Mouse (Mus musculus): ENCODE data around the gene Olfr356. TPM values are rescaled to one million over a fixed set of nuclear protein-coding genes. Genes with fewer than 3 reads are reported as not detected.

The Olfr356 gene
- total RNA-seq (2021), result not detected

DNA sequence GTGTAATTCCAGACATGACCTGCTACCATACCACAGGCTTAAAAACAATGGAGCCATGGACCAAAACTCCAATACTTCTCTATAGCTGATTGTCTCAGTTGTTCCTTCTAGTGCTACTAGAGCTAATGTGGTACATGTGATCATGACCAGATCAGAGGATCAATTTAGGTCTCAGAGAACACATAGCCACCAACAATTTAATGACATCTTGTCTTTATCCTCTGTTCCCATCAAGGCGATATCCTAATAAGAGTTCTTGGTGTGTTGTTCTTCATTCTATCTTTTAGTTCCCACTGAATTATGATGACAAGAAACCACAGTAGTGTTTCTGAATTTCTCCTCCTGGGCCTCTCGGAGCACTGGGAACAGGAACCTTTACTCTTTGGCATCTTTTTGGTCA is at the start of gene Olfr356:
Olfr356 (plus strand) TSS at position 301 of the 400 bp plus-strand sequence.
- intact Hi-C loops (cut with DNase I), result no loop called here
- no peak for DNase-seq (ENCODE audit: low spot score in 2 of 2)

DNA sequence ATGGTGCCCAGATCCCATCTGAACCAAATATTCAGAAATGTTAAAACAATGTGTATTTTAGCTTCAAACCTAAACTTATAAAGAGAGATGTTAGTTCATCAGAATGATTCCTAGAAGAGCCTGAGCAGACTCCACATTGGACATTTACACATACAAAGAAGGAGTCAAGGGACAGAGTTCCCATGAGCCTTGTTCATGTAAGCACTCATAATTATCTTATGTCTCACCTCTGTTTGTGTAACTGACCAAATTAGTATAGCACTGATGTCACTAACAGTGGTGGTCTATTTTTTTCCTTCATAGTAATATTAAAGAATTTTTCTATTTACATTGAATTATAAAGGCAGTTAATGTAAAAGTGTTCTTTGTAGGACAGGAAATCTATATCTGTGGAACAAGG is 44.1 kb upstream of the Olfr356 start, which contains the start of gene Olfr353:
Olfr353 (minus strand) TSS at position 101 of the 400 bp plus-strand sequence.
- intact Hi-C loops (cut with DNase I), result no loop called here
- no peak for DNase-seq (ENCODE audit: low spot score in 2 of 2)

DNA sequence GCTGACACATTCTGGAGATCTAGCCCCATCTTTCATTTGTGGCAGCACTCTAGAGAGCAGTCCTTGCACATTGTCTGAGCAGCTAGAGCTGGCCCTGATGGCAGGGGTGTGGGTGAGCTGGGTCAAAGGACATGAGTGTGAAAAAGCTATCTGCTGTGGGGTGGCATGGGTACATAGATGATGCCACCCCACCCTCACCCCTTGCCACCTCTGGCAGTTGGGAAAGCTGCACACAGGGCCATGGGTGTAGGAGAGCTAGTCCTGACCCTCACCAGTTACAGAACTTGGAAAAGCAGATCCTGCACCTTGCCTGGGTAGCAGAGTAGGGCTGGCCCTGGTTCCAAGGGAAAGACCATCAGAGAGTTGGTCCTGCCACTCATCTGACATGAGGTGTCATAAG is 39.8 kb upstream of the Olfr356 start:
- no peak for DNase-seq (ENCODE audit: low spot score in 2 of 2)
- intact Hi-C loops (cut with DNase I), result no loop called here

DNA sequence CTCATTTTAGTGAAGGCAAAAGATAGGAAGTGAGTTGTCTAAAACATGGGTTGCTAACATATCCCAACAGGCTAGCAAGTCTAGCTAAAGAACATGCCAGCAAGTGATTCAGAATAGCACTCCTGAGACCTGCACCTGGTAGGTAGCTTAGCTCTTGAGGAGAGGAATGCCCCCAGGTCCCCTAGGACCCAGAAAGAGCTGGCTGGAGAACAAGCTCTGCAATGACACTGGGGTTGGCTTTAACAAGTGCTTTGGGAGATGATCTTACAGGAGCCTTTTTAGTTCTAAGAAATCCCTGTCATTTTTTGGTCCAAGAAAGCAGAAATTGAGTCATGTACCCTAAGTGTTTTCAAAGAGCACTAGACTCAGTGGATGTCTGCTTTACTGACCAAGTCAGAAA is 31.5 kb upstream of the Olfr356 start, which contains the start of gene Olfr354:
Olfr354 (plus strand) TSS at position 301 of the 400 bp plus-strand sequence.
- intact Hi-C loops (cut with DNase I), result no loop called here
- DNase-seq (ENCODE audit: low spot score in 2 of 2), result no peak

DNA sequence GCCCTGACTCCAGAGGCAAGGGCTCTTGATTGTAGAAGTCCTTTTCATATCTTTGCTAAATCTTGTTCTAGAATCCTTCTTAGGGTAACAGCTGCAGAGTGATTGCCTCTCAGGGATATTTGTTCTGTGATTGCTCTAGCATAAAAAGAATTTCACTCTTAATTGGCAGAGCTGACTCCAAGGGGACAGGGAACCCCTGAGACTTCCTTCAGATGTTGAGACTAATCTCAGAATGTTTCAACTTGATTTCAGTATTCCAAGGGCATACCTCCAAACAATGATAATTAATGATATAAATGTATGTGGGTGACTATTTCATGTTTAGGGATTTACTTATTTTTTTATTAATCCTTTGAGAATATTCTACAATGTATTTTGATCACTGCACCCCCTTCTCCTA is 8.1 kb upstream of the Olfr356 start, which contains the start of gene Olfr355:
Olfr355 (minus strand) TSS at position 101 of the 400 bp plus-strand sequence.
- no peak for DNase-seq (ENCODE audit: low spot score in 2 of 2)
- intact Hi-C loops (cut with DNase I), result no loop called here

Other genes with a start within 250 kb of the Olfr356 start
- not detected for gene Olfr347, start 205.2 kb upstream of the Olfr356 start, total RNA-seq (2021)
- not detected for gene Olfr348, start 152.8 kb upstream of the Olfr356 start, total RNA-seq (2021)
- gene Olfr50, start 146.6 kb upstream of the Olfr356 start, total RNA-seq (2021), result not detected
- gene Olfr3, start 120.1 kb upstream of the Olfr356 start, total RNA-seq (2021), result not detected
- not detected for gene Olfr350, start 90.8 kb upstream of the Olfr356 start, total RNA-seq (2021)
- gene Olfr351, start 74.5 kb upstream of the Olfr356 start, total RNA-seq (2021), result not detected
- not detected for gene Olfr352, start 68.7 kb upstream of the Olfr356 start, total RNA-seq (2021)
- gene Olfr353, start 44.2 kb upstream of the Olfr356 start, total RNA-seq (2021), result not detected
- not detected for gene Olfr354, start 31.4 kb upstream of the Olfr356 start, total RNA-seq (2021)
- not detected for gene Olfr355, start 8.2 kb upstream of the Olfr356 start, total RNA-seq (2021)
- gene Olfr357, start 56.7 kb downstream of the Olfr356 start, total RNA-seq (2021), result not detected
- gene Olfr358, start 72.2 kb downstream of the Olfr356 start, total RNA-seq (2021), result not detected
- gene Olfr360, start 128.6 kb downstream of the Olfr356 start, total RNA-seq (2021), result not detected
- gene Olfr361, start 152.2 kb downstream of the Olfr356 start, total RNA-seq (2021), result not detected
- not detected for gene Olfr362, start 180.8 kb downstream of the Olfr356 start, total RNA-seq (2021)
- not detected for gene Olfr364-ps1, start 202.2 kb downstream of the Olfr356 start, total RNA-seq (2021)

All from left cerebral cortex, postnatal 25 days (tissue).